Mouse (Mus musculus) liver, embryonic 14.5 days (tissue): ENCODE measurements around the gene Gpr176.

ENCODE experiments used
- CTCF ChIP-seq: IDR thresholded peaks from 2 replicates; pipeline ENCODE4 v1.5.1; 2016; ENCODE audit warnings: antibody characterized with exemption, low read depth, control low read depth
- EP300 ChIP-seq: IDR thresholded peaks from 2 replicates; pipeline ENCODE4 v1.6.1; 2016; ENCODE audit warnings: antibody characterized with exemption, low read depth

GRCm38 (mm10) chr2:118404336-118404735, 31.1 kb upstream of the Gpr176 start:
- TF ChIP-seq CTCF (no peak), EP300 (no peak)
